Mouse (Mus musculus) C2C12 (cell line): ENCODE measurements around the gene Rmnd1.

Experiments used
- CEBPB ChIP-seq: IDR thresholded peaks from one replicate; pipeline ENCODE4 v1.6.1; 2011; ENCODE audit warnings: low read depth, mild to moderate bottlenecking, control low read depth, moderate library complexity
- CTCF ChIP-seq: IDR thresholded peaks from one replicate; pipeline ENCODE4 v1.5.1; 2011; ENCODE audit not compliant: control insufficient read depth, insufficient read depth, insufficient read length
- FOSL1 ChIP-seq: IDR thresholded peaks from one replicate; pipeline ENCODE4 v1.8.0; 2011; ENCODE audit warnings: mild to moderate bottlenecking, low read length; ENCODE audit not compliant: poor library complexity, insufficient read depth, severe bottlenecking
- MAX ChIP-seq: IDR thresholded peaks from one replicate; pipeline ENCODE4 v1.6.1; 2011; ENCODE audit warnings: mild to moderate bottlenecking, control low read depth
- MYOD1 ChIP-seq: IDR thresholded peaks from one replicate; pipeline ENCODE4 v1.6.1; 2011; ENCODE audit warnings: low read depth; ENCODE audit not compliant: control insufficient read depth, insufficient read length
- MYOG ChIP-seq: IDR thresholded peaks from one replicate; pipeline ENCODE4 v1.6.1; 2011; ENCODE audit not compliant: control insufficient read depth, insufficient read length; ENCODE audit errors: extremely low read depth
- USF1 ChIP-seq: IDR thresholded peaks from one replicate; pipeline ENCODE4 v1.6.1; 2011; ENCODE audit warnings: low read depth, mild to moderate bottlenecking, control low read depth, moderate library complexity

- no peak for TF ChIP-seq MYOG
- no peak for TF ChIP-seq CTCF
- TF ChIP-seq MAX, result no peak
- no peak for TF ChIP-seq USF1
- no peak for TF ChIP-seq CEBPB
- TF ChIP-seq MYOD1, result no peak
- no peak for TF ChIP-seq FOSL1
Observed at GRCm38 (mm10) chr10:4374239-4374638, 57.9 kb downstream of the Rmnd1 start.
